Comparison of ENCODE assay signal across 8 mouse cellular contexts in the genomic region with DNA sequence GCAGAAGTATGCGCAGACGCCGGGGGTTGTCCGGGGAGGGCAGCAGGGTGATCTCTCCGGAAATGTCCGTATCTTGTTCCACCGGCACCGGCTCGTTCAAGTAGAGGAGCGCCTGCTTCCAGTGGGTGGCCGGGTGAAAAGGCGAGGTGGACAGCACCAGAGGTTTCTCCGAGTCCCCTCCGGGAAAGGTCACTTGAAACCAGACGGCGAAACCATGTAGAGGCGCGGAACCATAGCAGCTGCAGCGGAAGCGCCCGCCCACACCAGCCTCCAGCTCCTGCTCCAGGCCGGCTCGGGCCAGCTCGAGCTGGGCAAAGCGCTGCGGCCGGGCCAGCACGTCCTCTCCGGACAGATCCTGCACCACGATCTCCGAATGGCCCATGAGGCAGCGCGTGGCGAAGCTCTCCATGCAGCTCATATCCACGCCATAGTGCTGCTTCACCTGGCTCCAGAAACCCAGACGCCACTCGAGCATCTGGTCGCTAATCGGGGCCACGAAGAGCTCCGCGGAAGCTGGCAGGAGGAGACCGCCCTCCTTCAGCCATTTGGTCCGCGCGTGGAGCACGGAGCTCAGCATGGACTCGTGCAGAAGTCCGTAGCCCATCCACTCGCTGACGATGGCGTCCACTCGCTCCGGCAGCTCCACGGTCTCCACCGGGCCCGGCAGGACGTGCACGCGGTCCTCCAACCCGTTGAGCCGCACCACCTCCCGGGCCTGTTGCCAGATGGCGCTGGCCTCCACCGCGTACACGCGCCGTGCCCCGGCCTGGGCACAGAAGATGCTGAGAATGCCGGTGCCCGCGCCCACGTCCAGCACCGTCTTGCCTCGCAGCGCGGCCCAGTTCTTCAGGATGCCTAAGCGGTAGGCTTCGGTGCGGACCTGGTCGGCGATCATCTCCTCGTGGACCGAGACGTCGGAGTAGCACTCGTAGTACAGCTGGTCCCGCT. TPM values are rescaled to one million over a fixed set of nuclear protein-coding genes. Genes with fewer than 3 reads are reported as not detected.
DNase-seq lines count a peak whose midpoint lies in the region; ATAC-seq and TF ChIP-seq lines count a peak whose summit lies in the region.

No protein-coding gene starts in this region.

- H3K4me1 ChIP-seq in intestine, postnatal 0 days (replicated peaks; ENCODE audit: control insufficient read depth, insufficient read depth, low read length) = no peaks in the 10 kb centered on the region; the same call in 1 of the 2 replicates
- H3K4me1 ChIP-seq in midbrain, embryonic 10.5 days = peaks cover 24% of the 10 kb centered on the region

- intact Hi-C loops in left cerebral cortex, postnatal 36 days (cut with DNase I) = loop anchor here (2.0 to 10.0 kb wide), 4 partner anchors 107 to 827 kb away; no protein-coding TSS in a partner anchor

- H3K9me3 ChIP-seq in intestine, postnatal 0 days (ENCODE audit: control insufficient read depth) = no peaks in the 10 kb centered on the region
- H3K9me3 ChIP-seq in midbrain, embryonic 10.5 days (replicated peaks) = no peaks in the 10 kb centered on the region

- no peaks in the 10 kb centered on the region for H3K27me3 ChIP-seq in intestine, postnatal 0 days (replicated peaks; ENCODE audit: control insufficient read depth, insufficient read depth, low read length)
- H3K27me3 ChIP-seq in midbrain, embryonic 10.5 days (ENCODE audit: low read depth, poor library complexity, severe bottlenecking) = no peaks in the 10 kb centered on the region

- WGBS in intestine, postnatal 0 days = under 1% methylated on average over 88 of the region's 89 CpGs
- WGBS in midbrain, embryonic 10.5 days = under 1% methylated on average over 89 of the region's 89 CpGs

- peak; percentile 87 for ATAC-seq in intestine, postnatal 0 days

- peak overlapping the region; percentile 88 for H3K4me2 ChIP-seq in intestine, postnatal 0 days (replicated peaks; ENCODE audit: low read depth)

- peak overlapping the region; percentile 75 for H3K27ac ChIP-seq in intestine, postnatal 0 days (ENCODE audit: low read depth, low read length)
- peak overlapping the region; percentile 96 for H3K27ac ChIP-seq in midbrain, embryonic 10.5 days (replicated peaks)

- H3K4me3 ChIP-seq in intestine, postnatal 0 days (ENCODE audit: low read depth, low read length) = peak overlapping the region; percentile 89
- peak overlapping the region; percentile 90 for H3K4me3 ChIP-seq in midbrain, embryonic 10.5 days

- H3K36me3 ChIP-seq in intestine, postnatal 0 days (ENCODE audit: control insufficient read depth, insufficient read depth) = peaks cover 14% of the 10 kb centered on the region; the same call in 1 of the 2 replicates
- H3K36me3 ChIP-seq in midbrain, embryonic 10.5 days = peaks cover 22% of the 10 kb centered on the region

- peak; percentile 56 for DNase-seq in adrenal gland, adult 8-10 months
- DNase-seq in embryo, embryonic 9.5 days (ENCODE audit: extremely low spot score) = peak; percentile 79
- DNase-seq in gastrocnemius, postnatal 4 days (ENCODE audit: low spot score in 2 of 2) = peak; percentile 54 to 77
- DNase-seq in left cerebral cortex, postnatal 36 days (ENCODE audit: low spot score in 2 of 2) = peak; percentile 83
- DNase-seq in midbrain, embryonic 10.5 days (ENCODE audit: low spot score) = peak; percentile 80
- peak; percentile 77 for DNase-seq in right cerebral cortex, postnatal 4 days
- peak; percentile 83 for DNase-seq in yolk sac, embryonic 10.5 days (ENCODE audit: low spot score)

- peak; percentile 52 for TF ChIP-seq CTCF in intestine, postnatal 0 days (IDR thresholded peaks at IDR 0.05; ENCODE audit: low read depth)

- peak overlapping the region; percentile 82 for H3K9ac ChIP-seq in intestine, postnatal 0 days (ENCODE audit: low read depth, low read length)

RNA-seq across cellular contexts. Expression of gene Prmt6, which starts 0.6 kb away (rescaled TPM):
- 10 to 100 TPM; 11.3 to 13.0 (median 12.6) TPM for total RNA-seq in adrenal gland, adult 8-10 months (2022)
- total RNA-seq in gastrocnemius, postnatal 4 days (2021) = 10 to 100 TPM; 10.8 to 11.3 TPM
- polyA plus RNA-seq in intestine, postnatal 0 days (2015; fragmentation: Nextera tagmentation; extraction: Ambion mirVana) = 7.3 and 9.4 TPM in 2 replicates
- total RNA-seq in left cerebral cortex, postnatal 36 days (2021) = 10 to 100 TPM; 13.7 to 14.6 TPM
- polyA plus RNA-seq in midbrain, embryonic 10.5 days (2016; fragmentation: Nextera tagmentation; extraction: Ambion mirVana) = 27.4 and 28.2 TPM in 2 replicates

Comparison
In these comparisons a context has a peak if more than half of its experiments do, and no peak if none do; other contexts are left out.
1. Peak in every context shown above with its lines: DNase-seq, ATAC-seq, H3K4me3 ChIP-seq and H3K27ac ChIP-seq.